Mouse (Mus musculus) cerebellum, postnatal 25 days (tissue): ENCODE measurements around the gene Gm28845.

Experiments used
- DNase-seq, 2 experiments: peaks; one replicate each; pipeline ENCODE4 v3.0.0; 2021; ENCODE audit warnings: mixed read lengths in 2 of 2

Gm28845 gene

GRCm38 (mm10) chr1:65119438-65119837 lies at the start of gene Gm28845:
TSS of gene Gm28845 (minus strand) at chr1:65119558.
- DNase-seq = no peak

- no peak for DNase-seq
Measured at GRCm38 (mm10) chr1:65167496-65167895, 48.1 kb upstream of the Gm28845 start.

GRCm38 (mm10) chr1:65162210-65162609 lies 42.9 kb upstream of the Gm28845 start:
- no peak for DNase-seq

DNA sequence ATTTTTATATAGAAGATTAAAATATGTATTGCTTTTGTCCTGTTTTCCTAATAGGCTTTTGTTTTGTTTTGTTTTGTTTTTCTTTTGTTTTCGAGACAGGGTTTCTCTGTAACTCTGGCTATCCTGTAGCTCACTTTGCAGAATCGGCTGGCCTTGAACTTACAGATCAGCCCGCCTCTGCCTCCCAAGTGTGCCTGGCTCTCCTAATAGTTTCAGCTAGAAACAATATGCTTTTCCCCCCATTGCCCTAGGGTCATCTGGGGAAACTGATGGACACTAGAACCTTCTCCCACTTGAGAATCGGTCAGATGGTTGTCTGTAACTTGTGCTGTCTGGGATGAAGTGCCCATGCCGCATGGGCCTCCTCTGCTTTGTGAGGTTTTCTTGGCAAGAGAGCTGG lies 36.8 kb upstream of the Gm28845 start:
- DNase-seq = no peak

DNA sequence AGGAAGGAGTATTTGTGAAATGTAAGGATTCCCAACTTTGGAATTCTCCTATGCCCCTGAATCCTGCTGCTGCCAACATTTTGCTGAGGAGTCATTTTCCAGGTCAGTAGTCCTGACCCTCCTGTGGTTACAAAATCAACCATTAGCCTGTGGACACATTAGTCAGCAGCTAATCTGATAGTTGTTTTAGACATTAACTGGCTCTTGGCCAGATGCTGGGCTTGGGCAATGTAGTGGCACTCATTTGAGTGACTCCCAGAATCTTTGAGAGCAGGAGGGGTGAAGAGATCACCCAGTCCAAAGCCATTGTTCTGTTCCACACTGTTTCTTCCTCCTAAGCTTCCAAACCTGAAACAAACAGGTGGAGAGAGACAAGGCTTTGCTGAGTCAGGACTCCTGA lies 35.5 kb upstream of the Gm28845 start:
- DNase-seq = no peak

- DNase-seq = no peak
Measured at GRCm38 (mm10) chr1:65147971-65148370, 28.6 kb upstream of the Gm28845 start.

DNA sequence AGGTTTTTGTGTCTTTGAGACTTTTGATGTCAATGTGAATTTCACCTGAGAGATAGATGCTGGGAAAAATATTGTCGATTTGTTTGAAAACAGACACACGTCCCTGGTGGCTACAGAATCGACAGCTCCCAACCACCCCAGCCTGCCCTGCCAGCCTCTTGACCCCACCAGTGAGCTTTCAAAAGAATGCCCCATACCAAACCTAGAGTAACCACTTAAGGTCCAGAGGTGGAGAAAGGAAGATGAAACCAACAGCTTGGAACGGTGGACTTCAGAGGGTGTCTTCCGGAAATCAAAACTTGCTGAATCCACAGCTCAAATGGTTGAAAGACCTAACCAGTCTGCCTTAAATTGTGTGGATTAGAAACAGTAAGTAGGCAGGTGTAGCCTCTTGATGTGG lies 28.0 kb upstream of the Gm28845 start:
- no peak for DNase-seq

DNA sequence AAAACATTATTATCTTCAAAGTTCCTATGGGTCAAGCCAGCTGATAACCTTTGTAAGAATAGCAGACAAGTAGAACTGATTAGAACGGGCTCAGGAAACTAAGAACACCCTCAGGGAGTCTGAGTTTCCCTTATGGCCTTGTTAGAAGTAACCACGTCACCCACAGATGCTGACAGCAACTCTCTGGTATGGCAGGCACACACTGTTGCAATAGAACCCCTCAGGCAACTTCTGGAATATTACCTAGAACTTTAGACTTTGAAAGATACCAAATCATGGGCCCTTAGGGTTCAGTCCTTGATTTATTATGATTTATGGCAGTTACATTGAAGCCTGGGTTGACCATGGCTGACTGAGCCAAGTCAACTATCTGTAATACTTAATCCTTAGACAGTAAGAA lies 27.2 kb upstream of the Gm28845 start:
- no peak for DNase-seq

DNA sequence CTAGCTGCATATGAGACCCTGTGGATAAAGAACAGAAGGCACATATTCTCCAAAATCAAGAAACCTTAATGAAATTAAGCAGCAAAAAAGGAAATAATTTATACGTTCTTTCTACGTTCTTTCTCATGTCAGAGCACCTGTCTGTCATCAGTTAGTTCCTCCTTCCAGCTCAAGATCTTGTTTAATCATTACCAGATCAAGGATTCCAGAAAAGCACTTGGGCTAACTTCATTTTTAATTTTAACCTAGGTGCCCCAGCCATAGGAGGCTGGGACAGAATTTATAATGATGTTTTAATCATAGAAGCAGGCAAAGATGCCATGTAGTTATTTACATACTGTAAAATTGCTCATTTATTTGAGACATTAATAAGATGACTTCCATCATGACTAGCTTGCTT lies 25.4 kb upstream of the Gm28845 start:
- no peak for DNase-seq

DNA sequence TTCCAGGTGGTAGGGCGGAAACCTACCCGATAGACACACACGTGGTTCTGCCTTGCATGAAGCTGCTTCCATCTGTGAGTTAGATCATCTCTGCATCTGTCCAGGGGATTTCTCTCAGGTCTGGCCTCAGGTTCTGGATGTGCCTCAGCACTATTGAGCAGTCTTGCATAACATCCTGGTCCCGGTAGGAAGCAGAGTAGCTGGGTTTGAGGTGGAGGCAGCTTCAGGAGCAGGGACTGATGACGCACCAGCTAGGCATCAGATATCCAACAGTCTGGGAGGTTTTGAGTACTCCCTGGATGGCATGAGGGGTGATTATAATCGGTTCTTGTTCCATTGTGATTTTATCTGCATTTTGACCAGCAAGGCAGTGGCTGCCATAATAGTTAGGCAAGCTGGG lies 18.2 kb upstream of the Gm28845 start:
- DNase-seq = no peak

- DNase-seq = no peak
Measured at GRCm38 (mm10) chr1:65132833-65133232, 13.5 kb upstream of the Gm28845 start.

- DNase-seq = no peak
Measured at GRCm38 (mm10) chr1:65131671-65132070, 12.3 kb upstream of the Gm28845 start.

GRCm38 (mm10) chr1:65130226-65130625 lies 10.9 kb upstream of the Gm28845 start:
- no peak for DNase-seq

- DNase-seq = no peak
Measured at GRCm38 (mm10) chr1:65129634-65130180, 10.3 kb upstream of the Gm28845 start.

- DNase-seq = peak; percentile 13 to 30
Measured at GRCm38 (mm10) chr1:65122574-65123372, 3.4 kb upstream of the Gm28845 start, which contains the start of gene D630023F18Rik. TSS of gene D630023F18Rik (minus strand) at chr1:65123214.

DNA sequence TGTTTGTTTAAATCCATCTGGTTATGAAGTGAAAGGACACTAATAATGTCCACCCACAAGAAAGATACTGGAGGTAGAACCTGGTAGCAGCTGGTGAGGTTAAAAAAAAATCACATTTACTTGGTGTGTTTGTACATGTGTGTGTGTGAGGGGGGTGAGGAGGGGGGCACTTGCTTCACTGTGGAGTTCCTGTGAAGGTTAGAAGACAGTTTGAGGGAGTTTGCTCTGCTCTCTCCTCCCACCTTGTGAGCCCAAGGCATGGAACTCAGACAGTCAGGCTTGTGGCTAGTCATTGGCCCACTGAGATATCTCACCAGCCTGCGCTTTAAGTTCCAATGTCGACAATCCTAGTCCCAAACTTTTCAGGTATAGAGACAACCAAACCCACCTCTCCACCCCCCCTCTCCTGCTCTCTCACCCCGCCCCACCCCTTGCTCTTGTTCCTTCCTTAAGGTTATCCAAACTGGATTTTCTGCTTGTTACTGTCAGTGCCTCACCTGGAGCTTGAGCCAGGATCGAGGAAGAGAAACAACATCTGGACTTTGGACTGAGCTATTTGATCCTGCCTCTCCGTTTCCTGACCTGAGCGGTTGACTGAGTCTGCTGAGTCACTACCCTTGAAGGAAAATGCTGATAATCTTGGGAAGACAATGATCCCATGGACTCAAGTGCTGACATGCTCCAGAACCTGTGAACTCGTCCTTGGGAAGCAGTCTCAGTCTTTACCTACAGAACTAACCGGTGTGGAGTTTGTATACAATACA lies 1.0 kb downstream of the Gm28845 start:
- DNase-seq = no peak

DNA sequence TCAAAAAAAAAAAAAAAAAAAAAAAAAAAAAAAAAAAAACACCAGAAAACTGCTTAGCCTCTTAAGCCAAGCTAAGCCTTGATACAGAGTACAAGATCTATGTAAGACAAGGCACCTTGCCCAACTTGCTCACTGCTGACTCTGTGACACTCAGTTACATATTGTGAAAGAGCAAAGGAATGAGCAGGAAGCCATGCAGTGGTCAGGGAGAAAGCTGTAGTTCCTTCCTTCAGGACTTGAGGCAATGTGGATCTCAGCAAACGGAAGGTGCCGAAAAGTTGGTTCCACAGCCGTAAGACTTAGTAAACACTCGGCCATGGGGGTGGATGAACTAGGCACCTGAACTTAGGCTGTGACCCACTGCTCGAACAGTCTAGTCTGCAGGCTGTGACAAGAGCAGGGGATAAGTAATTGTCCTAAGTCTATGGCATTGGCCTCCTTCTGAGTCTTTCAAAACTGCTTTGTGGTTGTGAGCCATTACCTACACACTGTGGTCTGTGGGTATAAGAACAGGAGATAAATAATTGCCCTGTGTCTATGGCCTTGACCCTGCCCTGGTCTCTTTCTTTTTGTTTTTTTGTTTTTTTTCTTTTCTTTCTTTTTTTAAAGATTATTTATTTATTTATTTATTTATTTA lies 5.7 kb downstream of the Gm28845 start:
- DNase-seq = no peak

- no peak for DNase-seq
Measured at GRCm38 (mm10) chr1:65112807-65113196, 6.6 kb downstream of the Gm28845 start.

DNA sequence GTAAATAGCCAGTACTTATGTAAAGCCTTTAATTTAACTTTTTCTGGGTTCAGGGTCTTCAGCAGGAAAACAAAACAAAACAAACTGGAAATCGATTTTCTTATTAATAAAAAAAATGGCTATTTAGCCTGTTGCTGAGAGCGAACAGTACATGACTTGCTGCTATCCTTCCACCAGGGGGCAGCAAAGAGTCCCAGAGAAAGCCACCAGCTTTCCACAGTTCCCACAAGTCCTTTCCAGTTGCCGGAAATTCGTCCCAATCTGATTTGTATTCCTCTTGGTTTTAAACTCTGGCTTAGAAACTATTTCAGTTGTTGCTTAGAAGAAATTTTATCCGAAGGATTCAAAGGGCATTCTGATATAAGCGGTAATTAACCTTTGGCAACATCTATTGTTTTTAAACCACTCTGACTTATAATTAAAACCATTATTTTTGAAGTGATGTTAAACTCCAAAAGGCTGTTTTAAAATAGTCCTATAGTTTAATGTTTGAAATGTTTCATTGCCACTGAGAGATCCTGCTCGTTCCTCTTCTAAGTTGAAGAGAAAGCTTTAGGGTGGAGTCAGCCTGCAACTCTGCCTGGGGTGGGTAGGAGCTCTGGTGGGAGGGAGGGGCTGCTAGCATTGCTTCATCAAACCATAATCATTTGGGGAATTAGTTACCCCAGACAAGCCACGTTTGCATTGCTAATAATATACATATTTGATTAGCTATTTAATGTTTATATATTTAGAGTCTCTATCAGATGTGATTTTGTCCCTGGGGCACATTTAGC lies 7.1 kb downstream of the Gm28845 start:
- peak; percentile 59 to 80 for DNase-seq

- DNase-seq = no peak
Measured at GRCm38 (mm10) chr1:65109756-65110435, 9.5 kb downstream of the Gm28845 start.

- DNase-seq = no peak
Measured at GRCm38 (mm10) chr1:65109196-65109595, 10.2 kb downstream of the Gm28845 start.
